Mouse (Mus musculus): ENCODE measurements at regions not wholly inside any gene's neighbourhood (a gene's known extent, or its start where the extent isn't known, plus 50 kb on each side); places are given as distances from the start of the nearest gene placed in this dataset.

- no peak for TF ChIP-seq CTCF (IDR thresholded peaks at IDR 0.05; ENCODE audit: low read depth, low read length)
- no peak for TF ChIP-seq GATA1 (IDR thresholded peaks at IDR 0.05; ENCODE audit: borderline replicate concordance, low read length)
- TF ChIP-seq TAL1 (conservative IDR thresholded peaks at IDR 0.05; ENCODE audit: low read depth, low read length) = no peak
Observed at GRCm38 (mm10) chr9:61258100-61258499, 114.1 kb upstream of the Tle3 start.
